Comparison of ENCODE assay signal across 11 mouse cellular contexts in the genomic region with DNA sequence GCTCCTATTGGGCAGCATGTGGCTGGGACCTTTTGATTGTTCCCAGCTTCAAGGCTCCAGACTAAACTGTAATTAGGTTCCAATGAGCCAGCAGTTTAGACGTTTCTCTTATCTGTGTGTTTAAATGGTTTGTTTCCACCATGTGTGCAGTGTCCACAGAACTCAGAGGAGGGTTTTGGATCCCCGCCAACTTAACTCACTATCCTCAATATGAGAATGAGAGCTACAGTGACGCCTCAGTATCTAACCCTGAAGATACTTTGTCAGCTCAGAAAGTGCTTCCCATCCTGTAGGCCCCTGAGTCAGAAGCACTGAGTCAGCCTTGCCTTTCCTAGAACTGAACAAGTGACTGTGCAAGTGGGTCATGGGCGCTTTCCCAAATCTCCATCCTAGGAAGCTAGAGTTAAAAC. TPM values are rescaled to one million over a fixed set of nuclear protein-coding genes. Genes with fewer than 3 reads are reported as not detected.
DNase-seq lines count a peak whose midpoint lies in the region; ATAC-seq lines count a peak whose summit lies in the region.
"Had no signal": no experiment of that assay in that cellular context is flagged by ENCODE, and none has a peak within 500 bp of the region (broad histone marks: within the 10 kb centered on the region; RNA-seq: fewer than 3 reads in every experiment).

No protein-coding gene starts in this region.

- H3K27ac ChIP-seq in intestine, embryonic 14.5 days (ENCODE audit: low read depth): no peak overlapping the region
- H3K27ac ChIP-seq in intestine, embryonic 15.5 days: no peak overlapping the region
- H3K27ac ChIP-seq in liver, embryonic 15.5 days (replicated peaks): 0 out of 2 replicates have a peak overlapping the region, but pooled peaks have one; percentile 6
- H3K27ac ChIP-seq: layer of hippocampus, adult 2 months; macrophage had no signal

- 61% methylated on average over 4 of the region's 4 CpGs for WGBS in intestine, embryonic 14.5 days
- WGBS in intestine, embryonic 15.5 days: 56% methylated on average over 4 of the region's 4 CpGs
- 39% methylated on average over 4 of the region's 4 CpGs for WGBS in liver, embryonic 15.5 days (ENCODE audit: insufficient replicate concordance)

- ATAC-seq in intestine, embryonic 14.5 days (replicated peaks; ENCODE audit: low FRiP score, low TSS enrichment, low read depth): 0 out of 2 replicates have a peak, but pooled peaks have one; percentile 15
- no peak for ATAC-seq in intestine, embryonic 15.5 days
- peak; percentile 39; the same call in 1 of the 2 replicates for ATAC-seq in liver, embryonic 15.5 days (ENCODE audit: insufficient read depth)
- ATAC-seq: forebrain, embryonic 16.5 days; intestine, embryonic 16.5 days had no signal

- H3K9ac ChIP-seq in intestine, embryonic 14.5 days (ENCODE audit: low read length): no peak overlapping the region
- H3K9ac ChIP-seq in intestine, embryonic 15.5 days: no peak overlapping the region
- no peak overlapping the region for H3K9ac ChIP-seq in liver, embryonic 15.5 days

- H3K4me2 ChIP-seq in intestine, embryonic 14.5 days (ENCODE audit: low read length): no peak overlapping the region
- H3K4me2 ChIP-seq in intestine, embryonic 15.5 days (replicated peaks): no peak overlapping the region
- no peak overlapping the region for H3K4me2 ChIP-seq in liver, embryonic 15.5 days

- no peaks in the 10 kb centered on the region for H3K27me3 ChIP-seq in intestine, embryonic 14.5 days (replicated peaks; ENCODE audit: control insufficient read depth, insufficient read depth, low read length)
- H3K27me3 ChIP-seq in intestine, embryonic 15.5 days (replicated peaks): no peaks in the 10 kb centered on the region
- no peaks in the 10 kb centered on the region for H3K27me3 ChIP-seq in liver, embryonic 15.5 days

- DNase-seq in intestine, embryonic 14.5 days (ENCODE audit: low spot score): no peak
- DNase-seq in MEL-GATA-1-ER (ENCODE audit: extremely low read depth, low read depth): peak; percentile 81
- peak; percentile 72 for DNase-seq in adrenal gland, adult 8-10 months
- no peak for DNase-seq in c-Kit-positive CD71-positive TER-119-positive erythroid progenitor cells, embryonic 14.5 days (ENCODE audit: low spot score)
- no peak for DNase-seq in urinary bladder, postnatal 4 days (ENCODE audit: low spot score in 2 of 2)

- H3K4me3 ChIP-seq in intestine, embryonic 14.5 days (ENCODE audit: low read depth, low read length): no peak overlapping the region
- no peak overlapping the region for H3K4me3 ChIP-seq in intestine, embryonic 15.5 days (replicated peaks)
- H3K4me3 ChIP-seq in liver, embryonic 15.5 days (replicated peaks): no peak overlapping the region
- H3K4me3 ChIP-seq: layer of hippocampus, adult 2 months had no signal

- H3K36me3 ChIP-seq in intestine, embryonic 14.5 days (ENCODE audit: control insufficient read depth, insufficient read depth, low read length): peaks cover 63% of the 10 kb centered on the region
- H3K36me3 ChIP-seq in intestine, embryonic 15.5 days: peaks cover 8% of the 10 kb centered on the region; the same call in 1 of the 2 replicates
- peaks cover 50% of the 10 kb centered on the region for H3K36me3 ChIP-seq in liver, embryonic 15.5 days (replicated peaks)

- no peaks in the 10 kb centered on the region for H3K4me1 ChIP-seq in intestine, embryonic 14.5 days (replicated peaks; ENCODE audit: control insufficient read depth, insufficient read depth, low read length)
- H3K4me1 ChIP-seq in intestine, embryonic 15.5 days (replicated peaks): no peaks in the 10 kb centered on the region
- peaks cover 32% of the 10 kb centered on the region for H3K4me1 ChIP-seq in liver, embryonic 15.5 days (replicated peaks)

- no peaks in the 10 kb centered on the region for H3K9me3 ChIP-seq in intestine, embryonic 14.5 days (ENCODE audit: control insufficient read depth, low read length)
- no peaks in the 10 kb centered on the region for H3K9me3 ChIP-seq in intestine, embryonic 15.5 days
- no peaks in the 10 kb centered on the region for H3K9me3 ChIP-seq in liver, embryonic 15.5 days (replicated peaks)

RNA-seq across cellular contexts. Expression of gene Dnajc9, which starts 11.6 kb away (rescaled TPM):
- polyA plus RNA-seq in intestine, embryonic 14.5 days (2014; fragmentation: Nextera tagmentation; extraction: Ambion mirVana): 130 and 147 TPM in 2 replicates
- 128 and 134 TPM in 2 replicates for polyA plus RNA-seq in intestine, embryonic 15.5 days (2015; fragmentation: Nextera tagmentation; extraction: Ambion mirVana)
- 10 to 100 TPM; 30.3 to 43.2 (median 34.0) TPM for total RNA-seq in adrenal gland, adult 8-10 months (2022)
- 111 and 114 TPM in 2 replicates for polyA plus RNA-seq in liver, embryonic 15.5 days (2015; fragmentation: Nextera tagmentation; extraction: Ambion mirVana)

RNA-seq across cellular contexts. Expression of gene Mrps16, which starts 16.3 kb away (rescaled TPM):
- polyA plus RNA-seq in intestine, embryonic 14.5 days (2014; fragmentation: Nextera tagmentation; extraction: Ambion mirVana): 96.7 and 103 TPM in 2 replicates
- polyA plus RNA-seq in intestine, embryonic 15.5 days (2015; fragmentation: Nextera tagmentation; extraction: Ambion mirVana): 97.9 and 100 TPM in 2 replicates
- 10 to 100 TPM; 56.2 to 74.9 (median 67.5) TPM for total RNA-seq in adrenal gland, adult 8-10 months (2022)
- 42.7 and 48.3 TPM in 2 replicates for polyA plus RNA-seq in liver, embryonic 15.5 days (2015; fragmentation: Nextera tagmentation; extraction: Ambion mirVana)

RNA-seq across cellular contexts. Expression of gene Fam149b, which starts 29.2 kb away (rescaled TPM):
- 33.5 and 34.5 TPM in 2 replicates for polyA plus RNA-seq in intestine, embryonic 14.5 days (2014; fragmentation: Nextera tagmentation; extraction: Ambion mirVana)
- polyA plus RNA-seq in intestine, embryonic 15.5 days (2015; fragmentation: Nextera tagmentation; extraction: Ambion mirVana): 29.0 and 31.1 TPM in 2 replicates
- total RNA-seq in adrenal gland, adult 8-10 months (2022): 10 to 100 TPM; 32.0 to 42.2 (median 41.0) TPM
- 7.5 and 8.5 TPM in 2 replicates for polyA plus RNA-seq in liver, embryonic 15.5 days (2015; fragmentation: Nextera tagmentation; extraction: Ambion mirVana)

RNA-seq across cellular contexts. Expression of gene Ecd, which starts 29.2 kb away (rescaled TPM):
- polyA plus RNA-seq in intestine, embryonic 14.5 days (2014; fragmentation: Nextera tagmentation; extraction: Ambion mirVana): 58.1 and 62.7 TPM in 2 replicates
- polyA plus RNA-seq in intestine, embryonic 15.5 days (2015; fragmentation: Nextera tagmentation; extraction: Ambion mirVana): 44.1 and 45.9 TPM in 2 replicates
- 10 to 100 TPM; 42.8 to 47.6 (median 43.8) TPM for total RNA-seq in adrenal gland, adult 8-10 months (2022)
- polyA plus RNA-seq in liver, embryonic 15.5 days (2015; fragmentation: Nextera tagmentation; extraction: Ambion mirVana): 25.3 and 26.8 TPM in 2 replicates

Comparison
In these comparisons a context has a peak if more than half of its experiments do, and no peak if none do; other contexts are left out.
1. DNase-seq: peak in MEL-GATA-1-ER (single experiment) and adrenal gland, adult 8-10 months (single experiment); none in intestine, embryonic 14.5 days (single experiment), c-Kit-positive CD71-positive TER-119-positive erythroid progenitor cells, embryonic 14.5 days (single experiment) and urinary bladder, postnatal 4 days (0 of 2).